Mouse (Mus musculus) cerebellum, adult 9-10 months (tissue): ENCODE results near the gene Tex2.

Source experiments
- DNase-seq: peaks from one replicate; pipeline ENCODE4 v3.0.0; 2022

Tex2 gene

GRCm38 (mm10) chr11:106481651-106482050, 131.6 kb downstream of the Tex2 start:
- DNase-seq, result no peak

DNA sequence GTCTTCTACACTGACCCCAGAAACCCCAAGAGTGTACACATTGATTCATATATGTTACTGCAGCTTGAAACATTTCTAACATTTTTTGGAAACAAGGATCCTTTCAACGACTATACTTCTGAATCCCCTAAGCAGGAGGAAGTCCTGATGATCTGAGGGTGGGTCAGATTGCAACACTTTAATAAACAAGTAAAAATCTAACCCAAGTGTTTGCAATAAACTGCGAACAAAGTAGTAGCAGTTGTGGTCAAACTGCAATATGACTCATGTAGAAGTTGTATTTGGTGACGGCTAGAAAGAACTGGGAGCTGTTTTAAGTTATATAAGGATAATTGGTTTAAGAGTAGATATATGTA, 132.7 kb downstream of the Tex2 start:
- no peak for DNase-seq

GRCm38 (mm10) chr11:106479619-106480529, 133.3 kb downstream of the Tex2 start:
- no peak for DNase-seq

DNA sequence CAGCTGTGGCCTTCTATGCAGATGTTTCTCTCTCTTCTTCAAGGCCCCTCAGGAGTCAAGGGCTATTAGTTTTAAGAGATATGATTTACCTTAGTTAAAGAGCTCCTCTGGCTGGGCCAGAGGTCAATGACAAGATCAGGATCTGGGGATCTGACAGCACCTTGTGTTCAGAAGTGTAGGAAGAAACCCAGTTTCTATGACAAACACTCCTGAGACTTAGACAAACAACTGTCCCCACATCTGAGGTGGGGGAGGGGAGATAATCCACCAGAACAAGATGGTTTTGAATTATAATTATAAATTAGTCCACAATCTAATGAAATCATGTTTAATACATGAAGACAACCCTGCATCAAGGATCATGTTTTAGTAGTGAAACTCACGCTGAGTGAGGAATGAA, 134.5 kb downstream of the Tex2 start:
- DNase-seq, result no peak

DNA sequence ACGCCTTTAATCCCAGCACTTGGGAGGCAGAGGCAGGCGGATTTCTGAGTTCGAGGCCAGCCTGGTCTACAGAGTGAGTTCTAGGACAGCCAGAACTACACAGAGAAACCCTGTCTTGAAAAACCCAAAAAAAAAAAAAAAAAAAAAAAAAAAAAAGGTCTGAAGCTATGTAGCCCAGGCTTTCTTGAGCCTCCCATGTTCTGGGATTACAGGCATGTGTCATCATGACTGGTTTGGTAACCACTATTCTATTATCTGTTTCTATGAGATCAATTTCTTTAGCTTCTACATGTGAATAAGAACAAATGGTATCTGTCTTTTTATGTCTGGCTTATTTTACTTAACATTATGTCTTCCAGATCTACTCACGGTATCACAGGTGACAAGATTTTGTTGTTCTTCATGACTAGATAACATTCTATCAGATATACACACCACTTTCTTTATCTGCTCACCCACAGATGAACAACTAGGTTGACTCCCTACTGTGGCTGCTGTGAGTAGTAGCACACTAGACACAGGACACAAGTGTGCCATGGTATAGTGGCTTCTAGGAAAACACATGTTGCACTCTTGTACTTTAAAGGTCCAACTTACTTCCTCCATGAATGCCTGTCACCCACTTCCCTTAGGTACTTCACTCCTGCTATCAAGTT, 135.6 kb downstream of the Tex2 start:
- DNase-seq, result no peak

GRCm38 (mm10) chr11:106475309-106475708, 137.9 kb downstream of the Tex2 start:
- no peak for DNase-seq

GRCm38 (mm10) chr11:106471629-106472028, 141.6 kb downstream of the Tex2 start:
- no peak for DNase-seq

GRCm38 (mm10) chr11:106468509-106468908, 144.7 kb downstream of the Tex2 start:
- no peak for DNase-seq

GRCm38 (mm10) chr11:106465932-106466331, 147.3 kb downstream of the Tex2 start:
- DNase-seq, result no peak

GRCm38 (mm10) chr11:106465545-106465903, 147.7 kb downstream of the Tex2 start:
- DNase-seq, result no peak

- DNase-seq, result no peak
These were observed 148.3 kb downstream of the Tex2 start for GRCm38 (mm10) chr11:106464681-106465544.

DNA sequence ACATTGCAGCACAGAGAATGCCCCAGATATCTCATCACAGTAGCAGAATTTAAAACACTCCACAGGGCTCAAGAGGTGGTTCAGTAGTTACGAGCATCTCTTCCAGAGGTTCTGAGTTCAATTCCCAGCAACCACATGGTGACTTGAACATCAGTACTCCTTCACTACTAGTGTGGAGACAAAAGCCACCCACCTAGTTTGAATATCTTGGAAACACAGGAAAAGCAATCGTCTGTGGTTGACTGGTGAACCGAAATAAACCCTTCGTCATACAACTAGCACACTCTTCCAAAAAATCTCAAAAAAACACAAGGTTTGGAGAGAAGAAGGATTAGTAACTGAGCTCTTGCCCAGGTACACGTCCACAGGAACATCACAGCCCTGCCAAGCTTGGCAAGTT, 149.4 kb downstream of the Tex2 start:
- no peak for DNase-seq

- no peak for DNase-seq
These were observed 150.9 kb downstream of the Tex2 start for GRCm38 (mm10) chr11:106462309-106462708.

- DNase-seq, result no peak
These were observed 151.9 kb downstream of the Tex2 start for GRCm38 (mm10) chr11:106461145-106461932.

DNA sequence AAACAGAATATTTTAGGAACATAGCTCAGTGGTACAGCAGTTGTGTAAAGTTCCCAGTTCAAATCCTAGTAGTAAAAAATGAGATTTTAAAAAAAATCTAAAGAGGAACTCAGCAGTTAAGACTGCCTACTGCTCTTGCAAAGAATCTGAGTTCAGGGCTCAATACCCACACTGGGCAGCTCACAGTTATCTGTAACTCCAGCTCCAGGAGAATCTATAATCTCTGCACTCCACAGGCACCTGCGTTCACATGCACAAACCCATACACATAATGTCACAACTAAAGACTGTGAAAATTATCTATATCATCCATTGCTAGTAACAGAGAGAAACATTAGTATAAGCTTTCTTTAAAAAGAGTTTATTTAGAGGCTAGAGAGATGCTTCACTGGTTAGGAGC, 152.6 kb downstream of the Tex2 start:
- no peak for DNase-seq

GRCm38 (mm10) chr11:106458540-106458939, 154.7 kb downstream of the Tex2 start:
- DNase-seq, result no peak
